Mouse (Mus musculus): ENCODE measurements at regions not wholly inside any gene's neighbourhood (a gene's known extent, or its start where the extent isn't known, plus 50 kb on each side); places are given as distances from the start of the nearest gene placed in this dataset.

GRCm38 (mm10) chr5:62997464-62997863 lies 183.8 kb downstream of the Dthd1 start:
- H3K4me2 ChIP-seq (ENCODE audit: insufficient read depth, low read depth, poor library complexity, severe bottlenecking), result no peak overlapping the region
- H3K27me3 ChIP-seq (replicated peaks), result no peaks in the 10 kb centered on the region
- H3K79me2 ChIP-seq (replicated peaks; ENCODE audit: control insufficient read depth, extremely low read depth, insufficient read depth, poor library complexity, severe bottlenecking), result no peaks in the 10 kb centered on the region
- H3K9ac ChIP-seq (ENCODE audit: insufficient read depth, low read depth), result no peak overlapping the region
- DNase-seq (ENCODE audit: extremely low read depth), result no peak
- H3K27ac ChIP-seq (ENCODE audit: insufficient read depth, low read depth), result no peak overlapping the region
- in situ Hi-C loops (cut with MboI; ENCODE audit: low pct_ligation_motif_present, low pct_unique_long_range_greater_than_20kb, low sequenced_read_pairs), result no loop called here
- H3K36me3 ChIP-seq (replicated peaks in 1 of 2; ENCODE audit: control insufficient read depth in 1 of 2, insufficient read depth in 1 of 2, low read length in 1 of 2), result no peaks in the 10 kb centered on the region
- dilution Hi-C loops (cut with MboI; ENCODE audit: extremely low pct_ligation_motif_present, extremely low pct_unique_long_range_greater_than_20kb, low sequenced_read_pairs), result no loop called here
- H3K9me3 ChIP-seq (replicated peaks; ENCODE audit: low read length), result no peaks in the 10 kb centered on the region
- no peak for TF ChIP-seq MAX (IDR thresholded peaks at IDR 0.05; ENCODE audit: low read length)
- no peaks in the 10 kb centered on the region for H3K4me1 ChIP-seq (ENCODE audit: control insufficient read depth in 1 of 2, insufficient read depth in 2 of 2)
- H3K4me3 ChIP-seq (replicated peaks in 1 of 3; ENCODE audit: low read depth in 2 of 3, low read length in 2 of 3, poor library complexity in 1 of 3), result no peak overlapping the region

GRCm38 (mm10) chr5:63034446-63034845 lies 220.8 kb downstream of the Dthd1 start:
- no peak overlapping the region for H3K4me3 ChIP-seq (replicated peaks in 1 of 3; ENCODE audit: low read depth in 2 of 3, low read length in 2 of 3, poor library complexity in 1 of 3)
- H3K27ac ChIP-seq (ENCODE audit: insufficient read depth, low read depth), result no peak overlapping the region
- H3K9me3 ChIP-seq (replicated peaks; ENCODE audit: low read length), result no peaks in the 10 kb centered on the region
- no peak for DNase-seq (ENCODE audit: extremely low read depth)
- no peak for TF ChIP-seq ZC3H11A (IDR thresholded peaks at IDR 0.05; ENCODE audit: low read depth, low read length)
- H3K27me3 ChIP-seq (replicated peaks), result no peaks in the 10 kb centered on the region
- H3K4me2 ChIP-seq (ENCODE audit: insufficient read depth, low read depth, poor library complexity, severe bottlenecking), result no peak overlapping the region
- dilution Hi-C loops (cut with MboI; ENCODE audit: extremely low pct_ligation_motif_present, extremely low pct_unique_long_range_greater_than_20kb, low sequenced_read_pairs), result no loop called here
- in situ Hi-C loops (cut with MboI; ENCODE audit: low pct_ligation_motif_present, low pct_unique_long_range_greater_than_20kb, low sequenced_read_pairs), result no loop called here
- no peak overlapping the region for H3K9ac ChIP-seq (ENCODE audit: insufficient read depth, low read depth)
- H3K4me1 ChIP-seq (ENCODE audit: control insufficient read depth in 1 of 2, insufficient read depth in 2 of 2), result no peaks in the 10 kb centered on the region
- no peaks in the 10 kb centered on the region for H3K36me3 ChIP-seq (replicated peaks in 1 of 2; ENCODE audit: control insufficient read depth in 1 of 2, insufficient read depth in 1 of 2, low read length in 1 of 2)
- H3K79me2 ChIP-seq (replicated peaks; ENCODE audit: control insufficient read depth, extremely low read depth, insufficient read depth, poor library complexity, severe bottlenecking), result no peaks in the 10 kb centered on the region

- DNase-seq (ENCODE audit: extremely low read depth), result no peak
- dilution Hi-C loops (cut with MboI; ENCODE audit: extremely low pct_ligation_motif_present, extremely low pct_unique_long_range_greater_than_20kb, low sequenced_read_pairs) (no loop called here), in situ Hi-C loops (cut with MboI; ENCODE audit: low pct_ligation_motif_present, low pct_unique_long_range_greater_than_20kb, low sequenced_read_pairs) (no loop called here)
Measured at GRCm38 (mm10) chr5:63045751-63046150, 232.1 kb downstream of the Dthd1 start.

GRCm38 (mm10) chr5:63063301-63063700 lies 249.7 kb downstream of the Dthd1 start:
- H3K4me2 ChIP-seq (ENCODE audit: insufficient read depth, low read depth, poor library complexity, severe bottlenecking), result no peak overlapping the region
- no peaks in the 10 kb centered on the region for H3K36me3 ChIP-seq (replicated peaks in 1 of 2; ENCODE audit: control insufficient read depth in 1 of 2, insufficient read depth in 1 of 2, low read length in 1 of 2)
- no peak overlapping the region for H3K27ac ChIP-seq (ENCODE audit: insufficient read depth, low read depth)
- no peaks in the 10 kb centered on the region for H3K27me3 ChIP-seq (replicated peaks)
- H3K4me1 ChIP-seq (ENCODE audit: control insufficient read depth in 1 of 2, insufficient read depth in 2 of 2), result no peaks in the 10 kb centered on the region
- in situ Hi-C loops (cut with MboI; ENCODE audit: low pct_ligation_motif_present, low pct_unique_long_range_greater_than_20kb, low sequenced_read_pairs) (no loop called here), dilution Hi-C loops (cut with MboI; ENCODE audit: extremely low pct_ligation_motif_present, extremely low pct_unique_long_range_greater_than_20kb, low sequenced_read_pairs) (no loop called here)
- no peak overlapping the region for H3K4me3 ChIP-seq (replicated peaks in 1 of 3; ENCODE audit: low read depth in 2 of 3, low read length in 2 of 3, poor library complexity in 1 of 3)
- H3K9me3 ChIP-seq (replicated peaks; ENCODE audit: low read length), result no peaks in the 10 kb centered on the region
- no peaks in the 10 kb centered on the region for H3K79me2 ChIP-seq (replicated peaks; ENCODE audit: control insufficient read depth, extremely low read depth, insufficient read depth, poor library complexity, severe bottlenecking)
- H3K9ac ChIP-seq (ENCODE audit: insufficient read depth, low read depth), result no peak overlapping the region
- DNase-seq (ENCODE audit: extremely low read depth), result no peak
- no peak for TF ChIP-seq IRF4 (IDR thresholded peaks at IDR 0.05; ENCODE audit: low read depth, low read length)
- TF ChIP-seq SMC3 (IDR thresholded peaks at IDR 0.05; ENCODE audit: low read depth, low read length), result no peak
- no peak for TF ChIP-seq MAFK (IDR thresholded peaks at IDR 0.05; ENCODE audit: insufficient replicate concordance, low read length)
- TF ChIP-seq ETS1 (conservative IDR thresholded peaks at IDR 0.05; ENCODE audit: low read depth, low read length), result no peak
- TF ChIP-seq E2F4 (IDR thresholded peaks at IDR 0.05; ENCODE audit: insufficient replicate concordance, low read depth, low read length), result no peak
- no peak for TF ChIP-seq USF2 (conservative IDR thresholded peaks at IDR 0.05; ENCODE audit: low read depth, low read length)
- TF ChIP-seq TCF12 (IDR thresholded peaks at IDR 0.05; ENCODE audit: low read depth, low read length), result no peak
- TF ChIP-seq KAT2A (IDR thresholded peaks at IDR 0.05; ENCODE audit: insufficient replicate concordance, low read length), result no peak
- TF ChIP-seq MXI1 (IDR thresholded peaks at IDR 0.05; ENCODE audit: low read depth, low read length), result no peak
- no peak for TF ChIP-seq MEF2A (IDR thresholded peaks at IDR 0.05; ENCODE audit: borderline replicate concordance, low read depth, low read length)
- no peak for TF ChIP-seq NELFE (IDR thresholded peaks at IDR 0.05; ENCODE audit: low read depth, low read length)
- no peak for TF ChIP-seq ELF1 (IDR thresholded peaks at IDR 0.05; ENCODE audit: low read depth, low read length)
- TF ChIP-seq PAX5 (IDR thresholded peaks at IDR 0.05; ENCODE audit: low read length), result no peak
- TF ChIP-seq NRF1 (IDR thresholded peaks at IDR 0.05; ENCODE audit: low read depth, low read length), result no peak
- TF ChIP-seq SIN3A (IDR thresholded peaks at IDR 0.05; ENCODE audit: low read length), result no peak

More at GRCm38 (mm10) chr5:63045751-63046150, 232.1 kb downstream of the Dthd1 start:
- TF ChIP-seq MAFK (IDR thresholded peaks at IDR 0.05; ENCODE audit: insufficient replicate concordance, low read length) (no peak), ZNF384 (IDR thresholded peaks at IDR 0.05; ENCODE audit: low read depth, low read length) (no peak), PAX5 (IDR thresholded peaks at IDR 0.05; ENCODE audit: low read length) (no peak), NRF1 (IDR thresholded peaks at IDR 0.05; ENCODE audit: low read depth, low read length) (no peak), E2F4 (IDR thresholded peaks at IDR 0.05; ENCODE audit: insufficient replicate concordance, low read depth, low read length) (no peak), USF1 (IDR thresholded peaks at IDR 0.05; ENCODE audit: low read depth, low read length) (no peak), JUN (IDR thresholded peaks at IDR 0.05; ENCODE audit: insufficient read depth, low read depth, low read length) (no peak), CHD2 (IDR thresholded peaks at IDR 0.05; ENCODE audit: low read length) (no peak), USF2 (conservative IDR thresholded peaks at IDR 0.05; ENCODE audit: low read depth, low read length) (no peak), CHD1 (IDR thresholded peaks at IDR 0.05; ENCODE audit: low read depth, low read length) (no peak), KAT2A (IDR thresholded peaks at IDR 0.05; ENCODE audit: insufficient replicate concordance, low read length) (no peak)
- Histone ChIP-seq H3K27me3 (replicated peaks) (no peaks in the 10 kb centered on the region), H3K4me1 (ENCODE audit: control insufficient read depth in 1 of 2, insufficient read depth in 2 of 2) (no peaks in the 10 kb centered on the region), H3K79me2 (replicated peaks; ENCODE audit: control insufficient read depth, extremely low read depth, insufficient read depth, poor library complexity, severe bottlenecking) (no peaks in the 10 kb centered on the region), H3K36me3 (replicated peaks in 1 of 2; ENCODE audit: control insufficient read depth in 1 of 2, insufficient read depth in 1 of 2, low read length in 1 of 2) (no peaks in the 10 kb centered on the region), H3K9ac (ENCODE audit: insufficient read depth, low read depth) (no peak overlapping the region), H3K9me3 (replicated peaks; ENCODE audit: low read length) (no peaks in the 10 kb centered on the region), H3K27ac (ENCODE audit: insufficient read depth, low read depth) (no peak overlapping the region), H3K4me3 (replicated peaks in 1 of 3; ENCODE audit: low read depth in 2 of 3, low read length in 2 of 3, poor library complexity in 1 of 3) (no peak overlapping the region), H3K4me2 (ENCODE audit: insufficient read depth, low read depth, poor library complexity, severe bottlenecking) (no peak overlapping the region)

Data from CH12.LX (cell line).